ENCODE assay signal across 9 mouse cellular contexts in the genomic region with DNA sequence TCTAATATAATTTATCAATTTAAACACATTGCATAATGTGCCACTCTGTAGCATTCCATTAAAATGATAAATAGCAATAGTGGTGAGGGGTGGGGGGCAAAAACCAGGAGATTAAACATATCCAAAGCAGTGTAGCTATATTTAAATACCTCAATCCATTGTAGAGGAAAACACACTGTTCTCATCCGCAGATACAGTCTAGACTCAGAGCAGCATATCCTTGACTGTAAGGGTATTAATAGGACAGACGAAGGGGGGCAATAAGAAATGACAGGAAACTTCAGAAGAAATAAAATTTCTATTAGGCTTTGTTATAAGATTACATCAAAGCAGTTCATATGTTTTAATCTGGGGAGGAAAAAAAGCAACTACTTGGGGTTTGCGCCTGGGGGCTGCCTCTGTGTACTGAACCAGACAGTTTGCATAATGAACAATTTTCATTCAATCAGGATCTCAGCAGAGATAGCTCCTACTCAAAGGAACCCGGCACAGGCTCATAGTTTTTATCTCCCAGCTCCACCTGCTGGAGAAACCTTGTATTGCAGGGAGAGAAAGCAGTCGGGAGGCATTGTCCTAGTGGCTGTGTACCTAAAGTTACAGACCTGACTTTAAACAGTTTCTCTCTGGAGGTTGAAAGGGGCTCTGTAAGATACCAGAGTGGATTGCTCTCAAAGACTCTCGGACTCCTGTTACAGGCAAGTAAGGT. TPM values are rescaled to one million over a fixed set of nuclear protein-coding genes. Genes with fewer than 3 reads are reported as not detected.
DNase-seq lines count a peak whose midpoint lies in the region; ATAC-seq and TF ChIP-seq lines count a peak whose summit lies in the region.
"Had no signal": no experiment of that assay in that cellular context is flagged by ENCODE, and none has a peak within 500 bp of the region (broad histone marks: within the 10 kb centered on the region; RNA-seq: fewer than 3 reads in every experiment).

No protein-coding gene starts in this region.

- no peaks in the 10 kb centered on the region for H3K9me3 ChIP-seq in CH12.LX (replicated peaks; ENCODE audit: low read length)
- no peaks in the 10 kb centered on the region for H3K9me3 ChIP-seq in forebrain, embryonic 12.5 days
- H3K9me3 ChIP-seq in heart, embryonic 16.5 days (replicated peaks; ENCODE audit: control insufficient read depth, low read length), result no peaks in the 10 kb centered on the region
- H3K9me3 ChIP-seq: limb, embryonic 15.5 days had no signal

- WGBS in forebrain, embryonic 12.5 days, result 15% methylated on average over 6 of the region's 6 CpGs
- 14% methylated on average over 6 of the region's 6 CpGs for WGBS in heart, embryonic 16.5 days

- TF ChIP-seq POLR2A in CH12.LX (IDR thresholded peaks at IDR 0.05; ENCODE audit: low read depth, low read length), result no peak

- H3K4me2 ChIP-seq in CH12.LX (ENCODE audit: insufficient read depth, low read depth, poor library complexity, severe bottlenecking), result no peak overlapping the region
- no peak overlapping the region for H3K4me2 ChIP-seq in forebrain, embryonic 12.5 days
- peak overlapping the region; percentile 47 for H3K4me2 ChIP-seq in heart, embryonic 16.5 days (ENCODE audit: low read depth, low read length)
- H3K4me2 ChIP-seq: limb, embryonic 15.5 days had no signal

- DNase-seq in CH12.LX (ENCODE audit: extremely low read depth), result peak; percentile 94
- DNase-seq in c-Kit-positive CD71-positive TER-119-negative erythroid progenitor cells, embryonic 14.5 days (ENCODE audit: low read depth), result peak; percentile 87
- peak; percentile 86 to 96 for DNase-seq in kidney, postnatal 25 days
- DNase-seq in lung, adult 18-20 months, result peak; percentile 83 to 87
- peak; percentile 57 to 73 for DNase-seq in thymus, adult 18-20 months

- peak; percentile 95 to 99 for TF ChIP-seq CTCF in CH12.LX (conservative IDR thresholded peaks at IDR 0.05 in 1 of 2, IDR thresholded peaks at IDR 0.05 in 1 of 2; ENCODE audit: low read depth in 2 of 2, low read length in 2 of 2)

- dilution Hi-C loops in CH12.LX (cut with MboI; ENCODE audit: extremely low pct_ligation_motif_present, extremely low pct_unique_long_range_greater_than_20kb, low sequenced_read_pairs), result no loop called here

- H3K79me2 ChIP-seq in CH12.LX (replicated peaks; ENCODE audit: control insufficient read depth, extremely low read depth, insufficient read depth, poor library complexity, severe bottlenecking), result no peaks in the 10 kb centered on the region

- H3K9ac ChIP-seq in CH12.LX (ENCODE audit: insufficient read depth, low read depth), result no peak overlapping the region
- no peak overlapping the region for H3K9ac ChIP-seq in forebrain, embryonic 12.5 days
- peak overlapping the region; percentile 3; the same call in 1 of the 2 replicates for H3K9ac ChIP-seq in heart, embryonic 16.5 days (ENCODE audit: low read length)
- H3K9ac ChIP-seq: limb, embryonic 15.5 days had no signal

- in situ Hi-C loops in CH12.LX (cut with MboI; ENCODE audit: low pct_ligation_motif_present, low pct_unique_long_range_greater_than_20kb, low sequenced_read_pairs), result loop anchor here (25.0 kb wide), 1 partner anchor 303 kb away; no protein-coding TSS in a partner anchor

- H3K27ac ChIP-seq in CH12.LX (ENCODE audit: insufficient read depth, low read depth), result no peak overlapping the region
- peak overlapping the region; percentile 19; the same call in 1 of the 2 replicates for H3K27ac ChIP-seq in forebrain, embryonic 12.5 days
- H3K27ac ChIP-seq in heart, embryonic 16.5 days (ENCODE audit: low read length), result peak overlapping the region; percentile 46
- H3K27ac ChIP-seq: limb, embryonic 15.5 days had no signal

- peak; percentile 99 for TF ChIP-seq RAD21 in CH12.LX (IDR thresholded peaks at IDR 0.05; ENCODE audit: low read depth, low read length)

- peaks cover 22 to 52% of the 10 kb centered on the region in 2 experiments for H3K4me1 ChIP-seq in CH12.LX (ENCODE audit: control insufficient read depth in 1 of 2, insufficient read depth in 2 of 2)
- H3K4me1 ChIP-seq in forebrain, embryonic 12.5 days, result peaks cover 40% of the 10 kb centered on the region
- H3K4me1 ChIP-seq in heart, embryonic 16.5 days (ENCODE audit: control insufficient read depth, insufficient read depth, low read length), result peaks cover 51% of the 10 kb centered on the region

- no peaks in the 10 kb centered on the region for H3K36me3 ChIP-seq in CH12.LX (replicated peaks in 1 of 2; ENCODE audit: control insufficient read depth in 1 of 2, insufficient read depth in 1 of 2, low read length in 1 of 2)
- H3K36me3 ChIP-seq in forebrain, embryonic 12.5 days (replicated peaks), result no peaks in the 10 kb centered on the region
- no peaks in the 10 kb centered on the region for H3K36me3 ChIP-seq in heart, embryonic 16.5 days (ENCODE audit: control insufficient read depth, insufficient read depth)
- H3K36me3 ChIP-seq: limb, embryonic 15.5 days had no signal

- TF ChIP-seq EP300 in CH12.LX (IDR thresholded peaks at IDR 0.05; ENCODE audit: low read length), result no peak

- no peak overlapping the region for H3K4me3 ChIP-seq in CH12.LX (replicated peaks in 1 of 3; ENCODE audit: low read depth in 2 of 3, low read length in 2 of 3, poor library complexity in 1 of 3)
- H3K4me3 ChIP-seq in forebrain, embryonic 12.5 days (replicated peaks), result no peak overlapping the region
- H3K4me3 ChIP-seq in heart, embryonic 16.5 days (ENCODE audit: low read length), result no peak overlapping the region
- H3K4me3 ChIP-seq: limb, embryonic 15.5 days had no signal

- H3K27me3 ChIP-seq in CH12.LX (replicated peaks), result peaks cover 3% of the 10 kb centered on the region
- H3K27me3 ChIP-seq in forebrain, embryonic 12.5 days, result peaks cover 37% of the 10 kb centered on the region
- H3K27me3 ChIP-seq in heart, embryonic 16.5 days (ENCODE audit: control insufficient read depth, insufficient read depth, low read length), result no peaks in the 10 kb centered on the region

- peak; percentile 62 for ATAC-seq in forebrain, embryonic 12.5 days (ENCODE audit: low FRiP score)
- ATAC-seq in heart, embryonic 16.5 days (replicated peaks; ENCODE audit: extremely low read depth, insufficient read depth, low FRiP score), result no peak
- ATAC-seq in neutrophil, adult 5-6 weeks (ENCODE audit: extremely low read depth, insufficient number of reproducible peaks, low FRiP score, poor library complexity, severe bottlenecking), result peak; percentile 80

TF ChIP-seq in CH12.LX, 34 proteins besides CTCF, POLR2A, EP300 and RAD21 (continues in another document):
- TF ChIP-seq ZMIZ1 (IDR thresholded peaks at IDR 0.05; ENCODE audit: low read depth, low read length) (no peak), IRF4 (IDR thresholded peaks at IDR 0.05; ENCODE audit: low read depth, low read length) (peak; percentile 45; the same call in 1 of the 2 replicates), MYC (IDR thresholded peaks at IDR 0.05; ENCODE audit: low read depth, low read length) (peak; percentile 63), USF1 (IDR thresholded peaks at IDR 0.05; ENCODE audit: low read depth, low read length) (no peak), JUN (IDR thresholded peaks at IDR 0.05; ENCODE audit: insufficient read depth, low read depth, low read length) (0 out of 2 replicates have a peak, but pooled peaks have one; percentile 10), POLR2AphosphoS2 (IDR thresholded peaks at IDR 0.05; ENCODE audit: low read depth, low read length) (no peak), JUND (conservative IDR thresholded peaks at IDR 0.05; ENCODE audit: low read depth, low read length) (0 out of 2 replicates have a peak, but pooled peaks have one; percentile 18), ELF1 (IDR thresholded peaks at IDR 0.05; ENCODE audit: low read depth, low read length) (peak; percentile 38; the same call in 1 of the 2 replicates), NELFE (IDR thresholded peaks at IDR 0.05; ENCODE audit: low read depth, low read length) (peak; percentile 52; the same call in 1 of the 2 replicates), HCFC1 (IDR thresholded peaks at IDR 0.05; ENCODE audit: low read depth, low read length) (no peak), SIN3A (IDR thresholded peaks at IDR 0.05; ENCODE audit: low read length) (peak; percentile 60; the same call in 1 of the 2 replicates), MAX (IDR thresholded peaks at IDR 0.05; ENCODE audit: low read length) (no peak), PAX5 (IDR thresholded peaks at IDR 0.05; ENCODE audit: low read length) (no peak), CHD2 (IDR thresholded peaks at IDR 0.05; ENCODE audit: low read length) (no peak), KAT2A (IDR thresholded peaks at IDR 0.05; ENCODE audit: insufficient replicate concordance, low read length) (no peak), ZKSCAN1 (IDR thresholded peaks at IDR 0.05; ENCODE audit: borderline replicate concordance, low read depth, low read length) (no peak), SMC3 (IDR thresholded peaks at IDR 0.05; ENCODE audit: low read depth, low read length) (peak; percentile 100), BHLHE40 (IDR thresholded peaks at IDR 0.05; ENCODE audit: low read depth, low read length) (peak; percentile 49; the same call in 1 of the 2 replicates), MEF2A (IDR thresholded peaks at IDR 0.05; ENCODE audit: borderline replicate concordance, low read depth, low read length) (peak; percentile 51), ZNF384 (IDR thresholded peaks at IDR 0.05; ENCODE audit: low read depth, low read length) (peak; percentile 29; the same call in 1 of the 2 replicates), E2F4 (IDR thresholded peaks at IDR 0.05; ENCODE audit: insufficient replicate concordance, low read depth, low read length) (no peak), MAZ (IDR thresholded peaks at IDR 0.05; ENCODE audit: low read depth, low read length) (peak; percentile 63; the same call in 1 of the 2 replicates), TCF12 (IDR thresholded peaks at IDR 0.05; ENCODE audit: low read depth, low read length) (peak; percentile 47; the same call in 1 of the 2 replicates), ZC3H11A (IDR thresholded peaks at IDR 0.05; ENCODE audit: low read depth, low read length) (peak; percentile 98)

RNA-seq across cellular contexts. Expression of a gene that starts 57.4 kb away (rescaled TPM):
- total RNA-seq in CH12.LX (2012; rRNA removed) (287 and 354 TPM in 2 replicates), CH12.LX (2014; rRNA removed) (357 and 379 TPM in 2 replicates)
- polyA plus RNA-seq in CH12.LX (2012; ENCODE audit: insufficient read length, low read depth), result 230 and 247 TPM in 2 replicates
- polyA plus RNA-seq in forebrain, embryonic 12.5 days (2016; fragmentation: Nextera tagmentation; extraction: Ambion mirVana), result 140 and 160 TPM in 2 replicates
- polyA plus RNA-seq in heart, embryonic 16.5 days (2015; fragmentation: Nextera tagmentation; extraction: Ambion mirVana), result 95.1 and 96.0 TPM in 2 replicates
- total RNA-seq in neutrophil, adult 5-6 weeks (2017), result 77.9 and 81.3 TPM in 2 replicates

RNA-seq across cellular contexts. Expression of a gene that starts 57.5 kb away (rescaled TPM):
- total RNA-seq in CH12.LX (2012; rRNA removed) (11.5 and 13.9 TPM in 2 replicates), CH12.LX (2014; rRNA removed) (13.9 and 15.4 TPM in 2 replicates)
- 11.8 and 12.5 TPM in 2 replicates for polyA plus RNA-seq in CH12.LX (2012; ENCODE audit: insufficient read length, low read depth)
- 20.0 and 21.0 TPM in 2 replicates for polyA plus RNA-seq in forebrain, embryonic 12.5 days (2016; fragmentation: Nextera tagmentation; extraction: Ambion mirVana)
- 13.8 and 16.3 TPM in 2 replicates for polyA plus RNA-seq in heart, embryonic 16.5 days (2015; fragmentation: Nextera tagmentation; extraction: Ambion mirVana)
- 13.8 and 14.0 TPM in 2 replicates for total RNA-seq in neutrophil, adult 5-6 weeks (2017)
